Mouse (Mus musculus) hindlimb bud, embryonic 11.5 days (tissue): ENCODE measurements around the gene Hmox2.

ENCODE experiments used
- DNase-seq: peaks from one replicate; pipeline ENCODE4 v3.0.0-alpha.2; 2012; ENCODE audit warnings: low read depth, low spot score; ENCODE audit errors: extremely low spot score

Gene Hmox2

GRCm38 (mm10) chr16:4778940-4779339, 52.8 kb downstream of the Hmox2 start:
- DNase-seq: no peak

GRCm38 (mm10) chr16:4781524-4782196, 55.5 kb downstream of the Hmox2 start:
- no peak for DNase-seq

- no peak for DNase-seq
These were observed 56.4 kb downstream of the Hmox2 start for GRCm38 (mm10) chr16:4782515-4782914.

- no peak for DNase-seq
These were observed 59.5 kb downstream of the Hmox2 start for GRCm38 (mm10) chr16:4785706-4786105.

- DNase-seq: no peak
These were observed 62.0 kb downstream of the Hmox2 start for GRCm38 (mm10) chr16:4788176-4788575.

- DNase-seq: peak; percentile 3
These were observed 63.2 kb downstream of the Hmox2 start for GRCm38 (mm10) chr16:4789311-4789768.

- peak; percentile 74 for DNase-seq
These were observed 63.8 kb downstream of the Hmox2 start, which contains the start of gene Cdip1 for GRCm38 (mm10) chr16:4789810-4790559. Cdip1 (minus strand) TSS chr16:4790292.

GRCm38 (mm10) chr16:4791332-4791731, 65.2 kb downstream of the Hmox2 start:
- no peak for DNase-seq

- DNase-seq: no peak
These were observed 70.5 kb downstream of the Hmox2 start for GRCm38 (mm10) chr16:4796631-4797030.
